Mouse (Mus musculus): Measurements from ENCODE around the gene Ubl4a. TPM values are rescaled to one million over a fixed set of nuclear protein-coding genes. Genes with fewer than 3 reads are reported as not detected.

The Ubl4a gene
- polyA plus RNA-seq, 1 experiment from 2014 or later = 61.6 TPM

GRCm38 (mm10) chrX:74352645-74353466, 20.2 kb downstream of the Ubl4a start:
- peak overlapping the region; percentile 59 for H3K4me2 ChIP-seq
- 0 out of 2 replicates have a peak, but pooled peaks cover 4% of the 10 kb centered on the region for H3K4me1 ChIP-seq (replicated peaks)
- no peaks in the 10 kb centered on the region for H3K36me3 ChIP-seq
- 19% methylated on average over 13 of the region's 13 CpGs for WGBS
- peak; percentile 83 for ATAC-seq (ENCODE audit: low FRiP score)
- peak overlapping the region; percentile 45 for H3K4me3 ChIP-seq
- H3K27ac ChIP-seq = peak overlapping the region; percentile 79
- peak overlapping the region; percentile 69 for H3K9ac ChIP-seq
- no peaks in the 10 kb centered on the region for H3K27me3 ChIP-seq
- no peaks in the 10 kb centered on the region for H3K9me3 ChIP-seq

GRCm38 (mm10) chrX:74330166-74330930, 42.7 kb downstream of the Ubl4a start:
- peaks cover 50% of the 10 kb centered on the region for H3K4me1 ChIP-seq (replicated peaks)
- 26% methylated on average over 1 of the region's 2 CpGs for WGBS
- H3K4me2 ChIP-seq = peak overlapping the region; percentile 73
- H3K36me3 ChIP-seq = peaks cover 34% of the 10 kb centered on the region
- no peak for ATAC-seq (ENCODE audit: low FRiP score)
- H3K27ac ChIP-seq = peak overlapping the region; percentile 88
- peak overlapping the region; percentile 58 for H3K4me3 ChIP-seq
- peak overlapping the region; percentile 80 for H3K9ac ChIP-seq
- H3K9me3 ChIP-seq = no peaks in the 10 kb centered on the region
- H3K27me3 ChIP-seq = no peaks in the 10 kb centered on the region

GRCm38 (mm10) chrX:74329215-74329671, 43.8 kb downstream of the Ubl4a start:
- peak overlapping the region; percentile 73 for H3K4me2 ChIP-seq
- peaks cover 24% of the 10 kb centered on the region for H3K36me3 ChIP-seq
- H3K9ac ChIP-seq = peak overlapping the region; percentile 80
- no peaks in the 10 kb centered on the region for H3K9me3 ChIP-seq
- peak overlapping the region; percentile 88 for H3K27ac ChIP-seq
- H3K27me3 ChIP-seq = no peaks in the 10 kb centered on the region
- WGBS = 14% methylated on average over 10 of the region's 10 CpGs
- ATAC-seq (ENCODE audit: low FRiP score) = peak; percentile 52
- peaks cover 45% of the 10 kb centered on the region for H3K4me1 ChIP-seq (replicated peaks)
- H3K4me3 ChIP-seq = peak overlapping the region; percentile 58

- WGBS = 27% methylated on average over 21 of the region's 30 CpGs
- peaks cover 40% of the 10 kb centered on the region for H3K4me1 ChIP-seq (replicated peaks)
- H3K9ac ChIP-seq = peak within 1 kb of the TSS; percentile 80
- ATAC-seq (ENCODE audit: low FRiP score) = peak; percentile 96
- H3K36me3 ChIP-seq = peaks cover 19% of the 10 kb centered on the region
- H3K27me3 ChIP-seq = no peaks in the 10 kb centered on the region
- no peaks in the 10 kb centered on the region for H3K9me3 ChIP-seq
- peak within 1 kb of the TSS; percentile 88 for H3K27ac ChIP-seq
- H3K4me2 ChIP-seq = peak within 1 kb of the TSS; percentile 73
- peak within 1 kb of the TSS; percentile 58 for H3K4me3 ChIP-seq
These were observed 44.3 kb downstream of the Ubl4a start, which contains the start of gene Plxna3 for GRCm38 (mm10) chrX:74328725-74329161. Gene Plxna3 (plus strand): TSS chrX:74329066.

Small RNAs within 50 kb of the gene (microRNA-seq; reads per million reads assigned to microRNA genes)
- not detected for gene Mir7092

Other genes starting within 250 kb of the Ubl4a start
- gene Opn1mw, start 245.8 kb downstream of the Ubl4a start, polyA plus RNA-seq (2015; fragmentation: Nextera tagmentation; extraction: Ambion mirVana) = not detected in 2 replicates
- gene Mecp2, start 237.9 kb downstream of the Ubl4a start, polyA plus RNA-seq (2015; fragmentation: Nextera tagmentation; extraction: Ambion mirVana) = 14.0 and 14.7 TPM in 2 replicates
- gene Tex28, start 205.4 kb downstream of the Ubl4a start, polyA plus RNA-seq (2015; fragmentation: Nextera tagmentation; extraction: Ambion mirVana) = not detected in 2 replicates
- 0.13 and 0.14 TPM in 2 replicates for gene Tktl1, start 196.0 kb downstream of the Ubl4a start, polyA plus RNA-seq (2015; fragmentation: Nextera tagmentation; extraction: Ambion mirVana)
- gene Flna, start 123.4 kb downstream of the Ubl4a start, polyA plus RNA-seq (2015; fragmentation: Nextera tagmentation; extraction: Ambion mirVana) = 88.8 and 111 TPM in 2 replicates
- 16.9 and 18.3 TPM in 2 replicates for gene Emd, start 118.5 kb downstream of the Ubl4a start, polyA plus RNA-seq (2015; fragmentation: Nextera tagmentation; extraction: Ambion mirVana)
- 532 and 538 TPM in 2 replicates for gene Rpl10, start 102.4 kb downstream of the Ubl4a start, polyA plus RNA-seq (2015; fragmentation: Nextera tagmentation; extraction: Ambion mirVana)
- 86.8 and 91.5 TPM in 2 replicates for gene Taz, start 91.3 kb downstream of the Ubl4a start, polyA plus RNA-seq (2015; fragmentation: Nextera tagmentation; extraction: Ambion mirVana)
- gene Dnase1l1, start 90.9 kb downstream of the Ubl4a start, polyA plus RNA-seq (2015; fragmentation: Nextera tagmentation; extraction: Ambion mirVana) = 3.6 and 5.2 TPM in 2 replicates
- gene Atp6ap1, start 76.1 kb downstream of the Ubl4a start, polyA plus RNA-seq (2015; fragmentation: Nextera tagmentation; extraction: Ambion mirVana) = 218 and 223 TPM in 2 replicates
- 963 and 1,001 TPM in 2 replicates for gene Gdi1, start 68.2 kb downstream of the Ubl4a start, polyA plus RNA-seq (2015; fragmentation: Nextera tagmentation; extraction: Ambion mirVana)
- gene Fam50a, start 60.2 kb downstream of the Ubl4a start, polyA plus RNA-seq (2015; fragmentation: Nextera tagmentation; extraction: Ambion mirVana) = 58.2 and 59.1 TPM in 2 replicates
- 51.1 and 53.9 TPM in 2 replicates for gene Plxna3, start 44.2 kb downstream of the Ubl4a start, polyA plus RNA-seq (2015; fragmentation: Nextera tagmentation; extraction: Ambion mirVana)
- gene Lage3, start 19.6 kb downstream of the Ubl4a start, polyA plus RNA-seq (2015; fragmentation: Nextera tagmentation; extraction: Ambion mirVana) = 79.4 and 79.8 TPM in 2 replicates
- gene Slc10a3, start 131 bp upstream of the Ubl4a start, polyA plus RNA-seq (2015; fragmentation: Nextera tagmentation; extraction: Ambion mirVana) = 8.2 and 8.5 TPM in 2 replicates
- gene Fam3a, start 20.1 kb upstream of the Ubl4a start, polyA plus RNA-seq (2015; fragmentation: Nextera tagmentation; extraction: Ambion mirVana) = 36.3 and 36.5 TPM in 2 replicates
- 15.4 and 18.8 TPM in 2 replicates for gene Ikbkg, start 20.1 kb upstream of the Ubl4a start, polyA plus RNA-seq (2015; fragmentation: Nextera tagmentation; extraction: Ambion mirVana)
- 49.9 and 55.0 TPM in 2 replicates for gene G6pdx, start 56.0 kb upstream of the Ubl4a start, polyA plus RNA-seq (2015; fragmentation: Nextera tagmentation; extraction: Ambion mirVana)
- gene Gm6880, start 108.2 kb upstream of the Ubl4a start, polyA plus RNA-seq (2015; fragmentation: Nextera tagmentation; extraction: Ambion mirVana) = not detected in 2 replicates
- gene Olfr1326-ps1, start 201.7 kb upstream of the Ubl4a start, polyA plus RNA-seq (2015; fragmentation: Nextera tagmentation; extraction: Ambion mirVana) = not detected in 2 replicates
- gene Olfr1325, start 219.5 kb upstream of the Ubl4a start, polyA plus RNA-seq (2015; fragmentation: Nextera tagmentation; extraction: Ambion mirVana) = not detected in 2 replicates

Data from hindbrain, embryonic 13.5 days (tissue).